Mouse (Mus musculus) lung, embryonic 16.5 days (tissue): ENCODE measurements around the gene Ccdc170. TPM values are rescaled to one million over a fixed set of nuclear protein-coding genes. Genes with fewer than 3 reads are reported as not detected.
A peak's percentile ranks its signal among the peaks of the same experiment; 100 is the strongest.
"Not testable (repeated sequence)": the region's sequence is repeated elsewhere in the genome, so short reads cannot be mapped to it uniquely, and the experiment has no call there.

ENCODE experiments used
- ATAC-seq: fragments of 200-750 bp; cut with Nextera tagmentation; 2 replicates; pipeline ENCODE4 v1.8.0; 2017; ENCODE audit warnings: low read depth, mild to moderate bottlenecking, moderate library complexity
- H3K27ac ChIP-seq: fragments of 300-500 bp; sonication (generic); 2 replicates; pipeline ENCODE4 v1.5.1; 2014; ENCODE audit warnings: mild to moderate bottlenecking, control low read depth, low read length
- H3K27me3 ChIP-seq: fragments of 300-500 bp; sonication (generic); 2 replicates; pipeline ENCODE4 v1.6.1; 2014; ENCODE audit warnings: low read depth, low read length, mixed read lengths; ENCODE audit not compliant: control insufficient read depth, insufficient read depth
- H3K36me3 ChIP-seq: fragments of 300-500 bp; sonication (generic); 2 replicates; pipeline ENCODE4 v1.6.1; 2014; ENCODE audit warnings: low read length; ENCODE audit not compliant: control insufficient read depth, insufficient read depth
- H3K4me1 ChIP-seq: fragments of 300-500 bp; sonication (generic); replicated peaks from 2 replicates; pipeline ENCODE4 v1.6.1; 2014; ENCODE audit warnings: low read length, mixed read lengths; ENCODE audit not compliant: control insufficient read depth, insufficient read depth
- H3K4me2 ChIP-seq: fragments of 300-500 bp; sonication (generic); 2 replicates; pipeline ENCODE4 v1.6.1; 2014; ENCODE audit warnings: low read depth, low read length, control low read depth
- H3K4me3 ChIP-seq: fragments of 300-500 bp; sonication (generic); 2 replicates; pipeline ENCODE4 v1.5.1; 2014; ENCODE audit warnings: mild to moderate bottlenecking, low read length, control low read depth
- H3K9ac ChIP-seq: fragments of 300-500 bp; sonication (generic); 2 replicates; pipeline ENCODE4 v1.6.1; 2014; ENCODE audit warnings: low read length, control low read depth
- H3K9me3 ChIP-seq: fragments of 300-500 bp; sonication (generic); 2 replicates; pipeline ENCODE4 v1.6.1; 2016; ENCODE audit warnings: low read length; ENCODE audit not compliant: control insufficient read depth
- WGBS: fragments of 180-500 bp; shearing (Covaris S2); extraction: QIAGEN DNeasy Blood & Tissue Kit; methylation state at CpG from one replicate; pipeline ENCODE4 v1.1.7; 2014; 5-methylcytosine and 5-hydroxymethylcytosine counted together
- polyA plus RNA-seq: library from polyadenylated mRNA; unstranded; fragments of >200 nt; fragmentation: Nextera tagmentation; extraction: Ambion mirVana; gene quantifications from 2 replicates; pipeline ENCODE4 v1.2.1, GENCODE M21; 2015

Gene Ccdc170
- polyA plus RNA-seq, 1 experiment from 2014 or later = 0.43 TPM

DNA sequence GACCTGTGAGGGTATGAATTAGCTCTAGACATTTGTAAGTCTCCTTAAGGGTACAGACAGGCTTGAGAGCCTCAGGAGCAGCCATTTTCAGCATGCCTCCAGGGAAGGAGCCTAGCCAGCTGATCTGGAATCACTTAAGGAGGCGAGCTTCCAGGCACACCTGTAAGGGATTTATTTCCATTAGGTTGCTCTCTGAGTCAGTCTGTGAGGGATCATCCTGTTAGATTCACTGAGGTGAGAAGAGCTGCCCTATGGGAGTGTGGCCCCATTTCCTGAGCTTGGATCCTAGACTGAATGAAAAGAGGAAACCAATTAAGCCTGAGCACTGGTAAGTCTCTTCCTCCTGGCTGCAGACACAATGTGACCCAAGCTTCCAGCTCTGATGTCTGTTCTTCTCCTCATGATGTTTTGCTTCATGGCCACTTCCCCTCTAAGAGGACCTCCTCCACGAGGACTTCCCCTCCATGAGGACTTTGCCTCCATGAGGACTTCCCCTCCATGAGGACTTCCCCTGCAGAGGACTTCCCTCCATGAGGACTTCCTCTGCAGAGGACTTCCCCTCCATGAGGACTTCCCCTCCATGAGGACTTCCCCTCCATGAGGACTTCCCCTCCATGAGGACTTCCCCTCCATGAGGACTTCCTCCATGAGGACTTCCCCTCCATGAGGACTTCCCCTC, 118.6 kb downstream of the Ccdc170 start:
- Histone ChIP-seq H3K27ac (no peak overlapping the region), H3K4me2 (no peak overlapping the region), H3K4me3 (no peak overlapping the region), H3K9me3 (no peaks in the 10 kb centered on the region), H3K36me3 (no peaks in the 10 kb centered on the region), H3K27me3 (no peaks in the 10 kb centered on the region), H3K4me1 (no peaks in the 10 kb centered on the region), H3K9ac (no peak overlapping the region)
- 54% methylated on average over 2 of the region's 2 CpGs for WGBS
- ATAC-seq = no peak

DNA sequence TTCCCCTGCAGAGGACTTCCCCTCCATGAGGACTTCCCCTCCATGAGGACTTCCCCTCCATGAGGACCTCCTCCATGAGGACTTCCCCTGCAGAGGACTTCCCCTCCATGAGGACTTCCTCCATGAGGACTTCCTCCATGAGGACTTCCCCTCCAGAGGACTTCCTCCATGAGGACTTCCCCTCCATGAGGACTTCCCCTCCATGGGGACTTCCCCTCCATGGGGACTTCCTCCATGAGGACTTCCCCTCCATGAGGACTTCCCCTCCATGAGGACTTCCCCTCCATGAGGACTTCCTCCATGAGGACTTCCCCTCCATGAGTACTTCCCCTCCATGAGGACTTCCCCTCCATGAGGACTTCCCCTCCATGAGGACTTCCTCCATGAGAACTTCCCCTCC, 119.3 kb downstream of the Ccdc170 start:
- not testable (repeated sequence) for ATAC-seq, H3K27ac ChIP-seq, H3K4me2 ChIP-seq, H3K4me3 ChIP-seq, H3K4me1 ChIP-seq, H3K36me3 ChIP-seq, H3K27me3 ChIP-seq, H3K9me3 ChIP-seq, H3K9ac ChIP-seq

DNA sequence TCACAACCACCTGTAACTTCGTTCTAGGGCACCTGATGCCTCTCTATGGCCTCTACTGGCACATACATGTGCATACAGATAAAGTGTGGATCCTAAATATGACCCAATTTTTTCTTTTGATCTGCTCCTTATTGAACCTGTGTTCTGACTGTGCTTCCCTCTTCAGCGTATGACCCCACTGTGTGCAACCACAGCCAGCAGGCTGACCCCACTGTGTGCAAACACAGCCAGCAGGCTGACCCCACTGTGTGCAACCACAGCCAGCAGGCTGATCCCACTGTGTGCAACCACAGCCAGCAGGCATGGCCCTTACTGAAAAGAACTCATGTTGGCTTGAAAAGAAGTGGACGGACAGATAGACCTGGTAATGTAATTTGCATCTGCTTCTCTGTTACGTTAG, 120.2 kb downstream of the Ccdc170 start:
- Histone ChIP-seq H3K27ac (no peak overlapping the region), H3K4me2 (no peak overlapping the region), H3K9me3 (peaks cover 4% of the 10 kb centered on the region; the same call in 1 of the 2 replicates), H3K27me3 (no peaks in the 10 kb centered on the region), H3K36me3 (no peaks in the 10 kb centered on the region), H3K4me1 (no peaks in the 10 kb centered on the region), H3K9ac (no peak overlapping the region), H3K4me3 (no peak overlapping the region)
- ATAC-seq = no peak
- WGBS = 69% methylated on average over 4 of the region's 4 CpGs

DNA sequence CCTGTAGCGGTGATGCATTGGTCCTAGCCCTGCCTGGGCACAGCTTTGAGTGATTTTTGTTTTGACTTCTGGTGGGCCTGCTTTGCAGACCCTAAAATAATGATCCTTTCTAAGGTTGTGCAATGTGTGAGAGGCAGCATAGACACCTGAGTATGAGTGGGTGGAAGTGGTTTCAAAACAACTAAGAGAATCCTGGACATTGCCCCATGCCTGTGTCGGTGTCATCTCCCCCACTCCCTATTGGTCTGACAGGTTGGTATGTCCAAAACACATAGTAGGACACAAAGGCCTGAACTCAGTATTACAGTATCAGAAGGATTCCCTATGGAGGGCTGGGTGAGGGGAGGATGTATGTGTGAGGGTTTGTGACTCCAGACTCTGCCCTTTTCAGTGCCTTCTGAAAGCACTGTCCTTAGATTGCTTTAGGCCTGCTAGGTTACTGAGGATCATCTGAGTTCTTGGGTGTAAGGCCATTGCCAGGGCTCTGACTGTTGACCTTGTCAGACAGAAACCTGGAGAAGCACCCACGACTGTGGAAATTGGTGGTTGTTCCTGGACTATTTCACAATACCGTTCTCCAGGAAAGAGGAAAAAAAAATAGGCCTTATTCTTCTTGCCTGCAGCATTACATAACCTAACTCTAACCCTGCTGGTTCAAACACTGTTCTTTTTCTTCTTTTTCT, 122.4 kb downstream of the Ccdc170 start:
- no peaks in the 10 kb centered on the region for H3K27me3 ChIP-seq
- peaks cover 4% of the 10 kb centered on the region; the same call in 1 of the 2 replicates for H3K9me3 ChIP-seq
- H3K4me2 ChIP-seq = no peak overlapping the region
- H3K36me3 ChIP-seq = no peaks in the 10 kb centered on the region
- no peak overlapping the region for H3K27ac ChIP-seq
- H3K4me1 ChIP-seq = no peaks in the 10 kb centered on the region
- ATAC-seq = no peak
- 81% methylated on average over 4 of the region's 4 CpGs for WGBS
- H3K4me3 ChIP-seq = no peak overlapping the region
- no peak overlapping the region for H3K9ac ChIP-seq

DNA sequence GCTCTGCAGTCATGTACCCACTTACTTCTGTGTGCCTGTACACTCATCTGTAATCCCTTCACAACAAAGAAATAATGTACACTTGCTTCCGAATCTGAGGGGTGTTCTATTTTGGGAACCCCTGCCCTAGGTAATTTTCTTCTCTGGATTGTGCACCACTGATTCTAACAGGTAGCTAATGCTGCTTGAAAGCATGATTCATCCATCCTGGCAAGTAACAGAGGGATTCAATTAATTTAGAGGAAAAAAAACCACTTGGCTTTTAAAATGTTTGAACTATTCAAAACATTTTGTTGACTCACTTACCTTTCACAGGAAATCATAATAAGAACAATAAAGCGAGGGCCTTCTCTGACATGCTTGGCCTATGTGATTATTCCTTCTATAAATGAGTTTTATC, 127.9 kb downstream of the Ccdc170 start:
- Histone ChIP-seq H3K4me3 (no peak overlapping the region), H3K9ac (no peak overlapping the region), H3K36me3 (no peaks in the 10 kb centered on the region), H3K4me2 (no peak overlapping the region), H3K9me3 (peaks cover 4% of the 10 kb centered on the region; the same call in 1 of the 2 replicates), H3K27me3 (no peaks in the 10 kb centered on the region), H3K27ac (no peak overlapping the region), H3K4me1 (no peaks in the 10 kb centered on the region; the same call in 1 of the 2 replicates)
- ATAC-seq = no peak
- 70% methylated on average over 2 of the region's 2 CpGs for WGBS

DNA sequence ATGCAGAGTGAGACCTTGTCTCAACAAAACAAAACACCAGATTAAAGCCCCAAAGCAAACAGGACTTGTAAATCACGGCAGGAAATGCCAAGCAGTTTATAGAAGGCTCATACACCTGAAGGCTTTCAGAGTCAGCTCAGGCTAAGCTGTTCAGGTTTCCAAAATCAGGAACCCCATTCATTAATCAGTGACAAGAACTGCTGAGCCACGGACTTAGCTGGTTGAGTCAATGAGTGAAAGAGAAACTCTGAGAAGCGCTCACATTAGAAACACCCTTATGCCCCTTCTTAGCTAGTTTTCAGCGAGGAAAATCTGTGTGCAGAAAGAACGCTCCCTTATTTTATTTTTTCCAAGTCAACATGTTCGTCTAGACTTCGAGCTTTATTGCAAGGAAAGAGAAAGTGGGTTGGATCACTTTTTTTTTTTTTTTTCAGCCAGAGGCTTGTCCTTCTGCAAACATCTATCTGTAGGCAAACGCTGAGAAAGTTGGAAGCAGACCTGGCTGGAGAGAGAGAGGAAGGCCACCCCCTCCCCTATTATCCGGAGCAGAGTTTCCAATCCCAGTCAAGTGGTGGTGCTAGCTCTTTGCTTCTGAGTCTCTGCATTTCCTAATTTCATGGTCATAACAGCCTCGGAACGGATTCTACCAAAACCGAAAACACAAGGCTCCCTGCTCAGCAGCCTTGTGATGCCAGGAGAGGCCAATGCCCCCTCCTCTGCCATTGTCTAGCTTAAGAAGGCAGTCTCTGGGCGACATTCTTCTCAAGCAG, 129.3 kb downstream of the Ccdc170 start, which contains the start of gene Esr1:
TSS of gene Esr1 (plus strand) at position 208 of the 770 bp plus-strand sequence.
- WGBS = 33% methylated on average over 13 of the region's 13 CpGs
- peak within 1 kb of the TSS; percentile 55 for H3K4me2 ChIP-seq
- peaks cover 4% of the 10 kb centered on the region; the same call in 1 of the 2 replicates for H3K9me3 ChIP-seq
- no peak within 1 kb of the TSS for H3K27ac ChIP-seq
- peak; percentile 36; the same call in 1 of the 2 replicates for ATAC-seq
- H3K36me3 ChIP-seq = no peaks in the 10 kb centered on the region
- H3K27me3 ChIP-seq = no peaks in the 10 kb centered on the region
- H3K4me3 ChIP-seq = peak within 1 kb of the TSS; percentile 32
- H3K9ac ChIP-seq = peak within 1 kb of the TSS; percentile 39
- no peaks in the 10 kb centered on the region; the same call in 1 of the 2 replicates for H3K4me1 ChIP-seq

Other genes with a start within 250 kb of the Ccdc170 start
- gene Akap12, start 216.1 kb upstream of the Ccdc170 start, polyA plus RNA-seq = 69.9 and 76.2 TPM in 2 replicates
- 14.1 and 16.4 TPM in 2 replicates for gene Zbtb2, start 94.4 kb upstream of the Ccdc170 start, polyA plus RNA-seq
- gene Rmnd1, start 50.1 kb upstream of the Ccdc170 start, polyA plus RNA-seq = 39.1 and 44.8 TPM in 2 replicates
- gene Armt1, start 50.0 kb upstream of the Ccdc170 start, polyA plus RNA-seq = 19.5 and 22.3 TPM in 2 replicates
- gene Esr1, start 129.1 kb downstream of the Ccdc170 start, polyA plus RNA-seq = 0.36 and 0.54 TPM in 2 replicates